Mouse (Mus musculus): Measurements from ENCODE around the gene Chsy1. TPM values are rescaled to one million over a fixed set of nuclear protein-coding genes. Genes with fewer than 3 reads are reported as not detected.

Chsy1 gene
- polyA plus RNA-seq, 1 experiment from 2014 or later = 18.9 TPM

GRCm38 (mm10) chr7:66178101-66178500 is 68.8 kb downstream of the Chsy1 start:
- Histone ChIP-seq H3K9ac (ENCODE audit: low read length) (no peak overlapping the region), H3K4me2 (ENCODE audit: low read length) (no peak overlapping the region), H3K4me3 (ENCODE audit: low read depth, low read length) (no peak overlapping the region), H3K27me3 (replicated peaks; ENCODE audit: control insufficient read depth, insufficient read depth, low read length) (no peaks in the 10 kb centered on the region), H3K9me3 (ENCODE audit: control insufficient read depth, low read length) (no peaks in the 10 kb centered on the region), H3K36me3 (ENCODE audit: control insufficient read depth, insufficient read depth, low read length) (peaks cover 28% of the 10 kb centered on the region), H3K4me1 (replicated peaks; ENCODE audit: control insufficient read depth, insufficient read depth, low read length) (no peaks in the 10 kb centered on the region), H3K27ac (ENCODE audit: low read depth) (no peak overlapping the region)
- ATAC-seq (replicated peaks; ENCODE audit: low FRiP score, low TSS enrichment, low read depth) (no peak), DNase-seq (ENCODE audit: low spot score) (no peak)
- WGBS = 92% methylated on average over 6 of the region's 6 CpGs

DNA sequence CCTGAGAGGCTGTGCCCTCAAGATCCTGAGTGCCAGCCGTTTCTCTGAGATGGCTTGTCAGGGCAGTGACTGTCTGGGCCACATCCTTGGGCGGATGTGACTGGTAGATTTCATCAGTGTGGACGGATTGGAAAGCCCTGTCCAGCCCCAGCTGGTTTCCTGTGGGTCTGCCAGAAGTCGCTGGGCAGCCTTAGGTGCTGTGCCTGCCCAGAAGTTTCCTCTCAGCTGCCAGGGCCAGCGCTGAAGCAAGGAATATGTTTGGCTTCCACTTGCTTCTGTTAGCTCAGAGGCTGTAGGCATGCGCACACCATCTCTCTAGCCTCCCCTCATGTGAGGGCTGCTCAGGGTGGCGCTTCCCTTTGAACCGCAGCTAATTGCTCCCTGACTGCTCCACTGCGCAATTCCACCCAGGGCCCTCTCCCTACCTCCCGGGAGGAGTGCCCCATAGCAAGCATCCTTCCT is 69.8 kb downstream of the Chsy1 start:
- peaks cover 17% of the 10 kb centered on the region for H3K36me3 ChIP-seq (ENCODE audit: control insufficient read depth, insufficient read depth, low read length)
- WGBS = 56% methylated on average over 10 of the region's 10 CpGs

GRCm38 (mm10) chr7:66179711-66180110 is 70.4 kb downstream of the Chsy1 start:
- Histone ChIP-seq H3K9me3 (ENCODE audit: control insufficient read depth, low read length) (no peaks in the 10 kb centered on the region), H3K27me3 (replicated peaks; ENCODE audit: control insufficient read depth, insufficient read depth, low read length) (no peaks in the 10 kb centered on the region), H3K4me3 (ENCODE audit: low read depth, low read length) (no peak overlapping the region), H3K9ac (ENCODE audit: low read length) (no peak overlapping the region), H3K27ac (ENCODE audit: low read depth) (no peak overlapping the region), H3K4me2 (ENCODE audit: low read length) (no peak overlapping the region), H3K36me3 (ENCODE audit: control insufficient read depth, insufficient read depth, low read length) (peaks cover 12% of the 10 kb centered on the region), H3K4me1 (replicated peaks; ENCODE audit: control insufficient read depth, insufficient read depth, low read length) (no peaks in the 10 kb centered on the region)
- DNase-seq (ENCODE audit: low spot score) = no peak
- WGBS = 90% methylated on average over 7 of the region's 7 CpGs
- ATAC-seq (replicated peaks; ENCODE audit: low FRiP score, low TSS enrichment, low read depth) = no peak

More for the DNA sequence above, 69.8 kb downstream of the Chsy1 start:
- Histone ChIP-seq H3K27me3 (replicated peaks; ENCODE audit: control insufficient read depth, insufficient read depth, low read length) (no peaks in the 10 kb centered on the region), H3K4me3 (ENCODE audit: low read depth, low read length) (no peak overlapping the region), H3K27ac (ENCODE audit: low read depth) (no peak overlapping the region), H3K9ac (ENCODE audit: low read length) (no peak overlapping the region), H3K4me2 (ENCODE audit: low read length) (no peak overlapping the region), H3K4me1 (replicated peaks; ENCODE audit: control insufficient read depth, insufficient read depth, low read length) (no peaks in the 10 kb centered on the region), H3K9me3 (ENCODE audit: control insufficient read depth, low read length) (no peaks in the 10 kb centered on the region)
- ATAC-seq (replicated peaks; ENCODE audit: low FRiP score, low TSS enrichment, low read depth) = no peak
- DNase-seq (ENCODE audit: low spot score) = no peak

DNA sequence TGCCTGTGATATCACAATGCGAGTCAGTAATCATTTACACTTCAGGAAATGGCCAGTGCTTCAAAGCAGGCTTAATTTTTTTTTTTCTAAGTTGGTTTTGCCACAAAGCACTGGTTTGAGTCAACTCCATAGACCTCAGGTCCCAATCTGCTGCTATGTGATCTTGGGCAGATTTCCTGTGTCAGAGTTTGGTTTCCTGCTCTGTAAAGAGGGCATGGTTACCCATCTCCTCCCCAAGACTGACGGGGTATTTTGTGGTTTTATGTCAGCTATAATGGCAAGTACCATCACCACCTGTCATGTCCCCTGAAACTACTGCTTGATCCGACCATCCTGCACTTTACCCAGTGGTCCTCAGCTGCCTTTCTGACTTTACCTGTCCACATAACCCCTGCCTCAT is 70.9 kb downstream of the Chsy1 start:
- H3K4me1 ChIP-seq (replicated peaks; ENCODE audit: control insufficient read depth, insufficient read depth, low read length) = no peaks in the 10 kb centered on the region
- no peaks in the 10 kb centered on the region for H3K9me3 ChIP-seq (ENCODE audit: control insufficient read depth, low read length)
- H3K9ac ChIP-seq (ENCODE audit: low read length) = no peak overlapping the region
- H3K27me3 ChIP-seq (replicated peaks; ENCODE audit: control insufficient read depth, insufficient read depth, low read length) = no peaks in the 10 kb centered on the region
- 0 out of 2 replicates have a peak, but pooled peaks cover 9% of the 10 kb centered on the region for H3K36me3 ChIP-seq (ENCODE audit: control insufficient read depth, insufficient read depth, low read length)
- no peak overlapping the region for H3K4me3 ChIP-seq (ENCODE audit: low read depth, low read length)
- ATAC-seq (replicated peaks; ENCODE audit: low FRiP score, low TSS enrichment, low read depth) (no peak), DNase-seq (ENCODE audit: low spot score) (no peak)
- no peak overlapping the region for H3K4me2 ChIP-seq (ENCODE audit: low read length)
- no peak overlapping the region for H3K27ac ChIP-seq (ENCODE audit: low read depth)
- 86% methylated on average over 3 of the region's 3 CpGs for WGBS

DNA sequence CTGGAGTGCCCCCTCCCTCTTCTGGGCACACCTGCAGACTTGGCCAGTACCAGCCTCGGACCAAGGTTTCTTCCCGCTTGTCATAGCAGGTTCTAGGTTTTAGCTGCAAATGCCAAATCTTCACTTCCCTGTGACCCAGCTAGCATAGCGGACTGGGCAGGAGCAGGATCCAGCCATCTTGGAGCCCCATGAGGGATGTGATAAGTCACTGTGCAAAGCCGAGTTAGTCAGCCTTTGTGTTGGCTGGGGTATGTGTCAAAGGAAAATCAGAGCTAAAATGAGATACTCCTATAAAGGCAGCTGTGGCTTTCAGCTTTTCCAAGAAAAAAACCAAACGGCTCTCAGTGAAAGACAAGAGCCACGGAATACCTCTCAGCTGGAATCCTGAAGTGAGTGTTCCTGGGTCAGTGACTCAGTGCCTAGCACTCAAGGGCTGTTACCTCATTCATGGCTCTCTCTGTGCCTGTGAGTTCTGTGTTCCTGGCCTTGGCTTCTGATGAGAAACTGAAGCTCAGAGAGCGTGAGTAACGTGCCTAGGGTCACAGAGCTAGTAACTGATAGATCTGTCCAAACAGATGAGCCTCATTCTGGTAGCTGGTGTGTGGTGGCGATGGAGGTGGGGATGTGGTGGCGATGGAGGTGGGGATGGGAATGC is 71.5 kb downstream of the Chsy1 start:
- DNase-seq (ENCODE audit: low spot score) (no peak), ATAC-seq (replicated peaks; ENCODE audit: low FRiP score, low TSS enrichment, low read depth) (no peak)
- no peak overlapping the region for H3K4me2 ChIP-seq (ENCODE audit: low read length)
- H3K36me3 ChIP-seq (ENCODE audit: control insufficient read depth, insufficient read depth, low read length) = 0 out of 2 replicates have a peak, but pooled peaks cover 5% of the 10 kb centered on the region
- no peak overlapping the region for H3K4me3 ChIP-seq (ENCODE audit: low read depth, low read length)
- no peaks in the 10 kb centered on the region for H3K27me3 ChIP-seq (replicated peaks; ENCODE audit: control insufficient read depth, insufficient read depth, low read length)
- H3K27ac ChIP-seq (ENCODE audit: low read depth) = no peak overlapping the region
- H3K4me1 ChIP-seq (replicated peaks; ENCODE audit: control insufficient read depth, insufficient read depth, low read length) = no peaks in the 10 kb centered on the region
- 86% methylated on average over 10 of the region's 10 CpGs for WGBS
- H3K9ac ChIP-seq (ENCODE audit: low read length) = no peak overlapping the region
- H3K9me3 ChIP-seq (ENCODE audit: control insufficient read depth, low read length) = no peaks in the 10 kb centered on the region

- Histone ChIP-seq H3K9me3 (ENCODE audit: control insufficient read depth, low read length) (no peaks in the 10 kb centered on the region), H3K36me3 (ENCODE audit: control insufficient read depth, insufficient read depth, low read length) (no peaks in the 10 kb centered on the region), H3K4me3 (ENCODE audit: low read depth, low read length) (no peak overlapping the region), H3K4me1 (replicated peaks; ENCODE audit: control insufficient read depth, insufficient read depth, low read length) (no peaks in the 10 kb centered on the region), H3K9ac (ENCODE audit: low read length) (no peak overlapping the region), H3K27ac (ENCODE audit: low read depth) (no peak overlapping the region), H3K27me3 (replicated peaks; ENCODE audit: control insufficient read depth, insufficient read depth, low read length) (no peaks in the 10 kb centered on the region), H3K4me2 (ENCODE audit: low read length) (no peak overlapping the region)
- WGBS = 79% methylated on average over 7 of the region's 7 CpGs
- ATAC-seq (replicated peaks; ENCODE audit: low FRiP score, low TSS enrichment, low read depth) = no peak
- no peak for DNase-seq (ENCODE audit: low spot score)
Observed at GRCm38 (mm10) chr7:66182075-66182715, 72.9 kb downstream of the Chsy1 start.

GRCm38 (mm10) chr7:66183404-66183803 is 74.1 kb downstream of the Chsy1 start:
- no peaks in the 10 kb centered on the region for H3K9me3 ChIP-seq (ENCODE audit: control insufficient read depth, low read length)
- H3K4me2 ChIP-seq (ENCODE audit: low read length) = no peak overlapping the region
- WGBS = 72% methylated on average over 8 of the region's 8 CpGs
- no peak overlapping the region for H3K9ac ChIP-seq (ENCODE audit: low read length)
- no peaks in the 10 kb centered on the region for H3K4me1 ChIP-seq (replicated peaks; ENCODE audit: control insufficient read depth, insufficient read depth, low read length)
- no peaks in the 10 kb centered on the region for H3K36me3 ChIP-seq (ENCODE audit: control insufficient read depth, insufficient read depth, low read length)
- ATAC-seq (replicated peaks; ENCODE audit: low FRiP score, low TSS enrichment, low read depth) (no peak), DNase-seq (ENCODE audit: low spot score) (no peak)
- H3K27me3 ChIP-seq (replicated peaks; ENCODE audit: control insufficient read depth, insufficient read depth, low read length) = no peaks in the 10 kb centered on the region
- no peak overlapping the region for H3K4me3 ChIP-seq (ENCODE audit: low read depth, low read length)
- no peak overlapping the region for H3K27ac ChIP-seq (ENCODE audit: low read depth)

- Histone ChIP-seq H3K27me3 (replicated peaks; ENCODE audit: control insufficient read depth, insufficient read depth, low read length) (no peaks in the 10 kb centered on the region), H3K9me3 (ENCODE audit: control insufficient read depth, low read length) (no peaks in the 10 kb centered on the region), H3K4me2 (ENCODE audit: low read length) (no peak overlapping the region), H3K4me3 (ENCODE audit: low read depth, low read length) (no peak overlapping the region), H3K36me3 (ENCODE audit: control insufficient read depth, insufficient read depth, low read length) (no peaks in the 10 kb centered on the region), H3K9ac (ENCODE audit: low read length) (no peak overlapping the region), H3K27ac (ENCODE audit: low read depth) (no peak overlapping the region), H3K4me1 (replicated peaks; ENCODE audit: control insufficient read depth, insufficient read depth, low read length) (no peaks in the 10 kb centered on the region)
- 87% methylated on average over 4 of the region's 4 CpGs for WGBS
- ATAC-seq (replicated peaks; ENCODE audit: low FRiP score, low TSS enrichment, low read depth) (no peak), DNase-seq (ENCODE audit: low spot score) (no peak)
Observed at GRCm38 (mm10) chr7:66184026-66184425, 74.7 kb downstream of the Chsy1 start.

DNA sequence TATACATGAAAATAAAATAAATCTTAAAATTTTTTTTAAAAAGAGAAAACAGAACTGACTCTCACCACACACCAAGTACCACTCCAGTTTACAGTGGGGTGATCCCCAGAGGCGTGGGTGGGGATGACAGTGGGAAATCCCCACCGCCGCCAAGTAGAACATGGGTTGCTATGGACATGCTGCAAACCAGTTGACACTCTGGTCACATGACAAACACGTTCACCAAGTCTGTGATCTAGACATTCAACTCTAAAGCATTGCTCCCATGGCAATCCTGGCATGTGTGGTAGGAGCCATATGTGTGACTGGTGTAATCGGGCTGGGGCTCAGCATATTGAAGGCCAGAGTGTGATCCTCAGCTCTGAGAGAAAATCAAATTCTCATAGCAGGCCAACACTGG is 76.1 kb downstream of the Chsy1 start:
- DNase-seq (ENCODE audit: low spot score) (no peak), ATAC-seq (replicated peaks; ENCODE audit: low FRiP score, low TSS enrichment, low read depth) (no peak)
- no peaks in the 10 kb centered on the region for H3K9me3 ChIP-seq (ENCODE audit: control insufficient read depth, low read length)
- 92% methylated on average over 5 of the region's 5 CpGs for WGBS
- H3K4me2 ChIP-seq (ENCODE audit: low read length) = no peak overlapping the region
- no peak overlapping the region for H3K9ac ChIP-seq (ENCODE audit: low read length)
- H3K4me3 ChIP-seq (ENCODE audit: low read depth, low read length) = no peak overlapping the region
- no peak overlapping the region for H3K27ac ChIP-seq (ENCODE audit: low read depth)
- no peaks in the 10 kb centered on the region for H3K36me3 ChIP-seq (ENCODE audit: control insufficient read depth, insufficient read depth, low read length)
- H3K4me1 ChIP-seq (replicated peaks; ENCODE audit: control insufficient read depth, insufficient read depth, low read length) = no peaks in the 10 kb centered on the region
- no peaks in the 10 kb centered on the region for H3K27me3 ChIP-seq (replicated peaks; ENCODE audit: control insufficient read depth, insufficient read depth, low read length)

All from intestine, embryonic 14.5 days (tissue).